Mouse (Mus musculus) colon, adult 2 months (tissue): ENCODE measurements around the gene Fbxl12. TPM values are rescaled to one million over a fixed set of nuclear protein-coding genes. Genes with fewer than 3 reads are reported as not detected.

ENCODE experiments used
- polyA plus RNA-seq: library from polyadenylated mRNA; depleted of rRNA; stranded (reverse); fragments of >200 nt; gene quantifications from 2 replicates; pipeline ENCODE4 v1.2.3, GENCODE M21; 2012; rRNA removed

Fbxl12 gene
- 43.6 and 44.4 TPM in 2 replicates for polyA plus RNA-seq

GRCm38 (mm10) chr9:20644360-20645081 is at the start of gene Fbxl12:
Gene Fbxl12 (minus strand): TSS chr9:20644767.

GRCm38 (mm10) chr9:20651602-20652259 is 7.2 kb upstream of the Fbxl12 start, which contains the start of gene Pin1:
Gene Pin1 (plus strand): TSS chr9:20652095.

GRCm38 (mm10) chr9:20642101-20642895 is 2.3 kb downstream of the Fbxl12 start, which contains the start of gene Ubl5:
Gene Ubl5 (plus strand): TSS chr9:20642878.

GRCm38 (mm10) chr9:20581175-20581634 is 63.4 kb downstream of the Fbxl12 start, which contains the start of gene Zfp846:
Gene Zfp846 (plus strand): TSS chr9:20581291.

Other genes starting within 250 kb of the Fbxl12 start
- 0.64 and 0.83 TPM in 2 replicates for gene Zfp26, start 184.6 kb downstream of the Fbxl12 start, polyA plus RNA-seq
- 2.7 and 2.9 TPM in 2 replicates for gene Zfp426, start 152.0 kb downstream of the Fbxl12 start, polyA plus RNA-seq
- 2.0 and 2.1 TPM in 2 replicates for gene Zfp266, start 123.3 kb downstream of the Fbxl12 start, polyA plus RNA-seq
- gene Zfp846, start 63.5 kb downstream of the Fbxl12 start, polyA plus RNA-seq: 1.2 and 1.4 TPM in 2 replicates
- gene Ubl5, start 1.9 kb downstream of the Fbxl12 start, polyA plus RNA-seq: 178 and 362 TPM in 2 replicates
- 15.3 and 18.4 TPM in 2 replicates for gene Pin1, start 7.3 kb upstream of the Fbxl12 start, polyA plus RNA-seq
- 2.7 and 3.1 TPM in 2 replicates for gene Olfm2, start 101.6 kb upstream of the Fbxl12 start, polyA plus RNA-seq
- 13.6 and 14.2 TPM in 2 replicates for gene Col5a3, start 170.3 kb upstream of the Fbxl12 start, polyA plus RNA-seq
- gene Rdh8, start 173.7 kb upstream of the Fbxl12 start, polyA plus RNA-seq: not detected in 2 replicates
- gene A230050P20Rik, start 223.9 kb upstream of the Fbxl12 start, polyA plus RNA-seq: 49.2 and 51.0 TPM in 2 replicates
- gene Angptl6, start 235.0 kb upstream of the Fbxl12 start, polyA plus RNA-seq: 6.7 and 9.2 TPM in 2 replicates
- 74.6 and 94.0 TPM in 2 replicates for gene Ppan, start 243.4 kb upstream of the Fbxl12 start, polyA plus RNA-seq